Mouse (Mus musculus): ENCODE data around the gene Fbxl2.

DNA sequence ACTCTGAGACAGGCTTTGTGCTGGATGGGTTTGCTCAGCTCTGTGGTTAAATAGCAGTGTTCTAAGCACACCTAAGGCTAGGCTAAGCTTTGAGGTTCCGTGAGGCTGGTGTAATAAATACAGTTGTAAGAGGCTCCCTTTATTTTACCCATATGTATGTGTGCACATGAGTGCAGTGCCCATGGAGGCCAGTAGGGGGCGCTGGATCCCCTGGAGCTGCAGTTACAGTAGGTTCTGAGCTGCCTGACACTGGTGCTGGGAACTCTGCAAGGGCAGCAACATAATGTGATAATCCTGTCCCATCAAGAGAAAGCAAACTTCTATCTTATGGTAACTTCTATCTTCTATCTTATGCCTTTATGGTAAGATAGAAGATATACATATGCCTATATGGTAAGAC lies 47.7 kb downstream of the Fbxl2 start:
- peak; percentile 26; the same call in 1 of the 2 replicates for TF ChIP-seq CTCF (IDR thresholded peaks at IDR 0.05)
- no peak for TF ChIP-seq EP300 (IDR thresholded peaks at IDR 0.05)
